Mouse (Mus musculus) heart, adult 2 months (tissue): ENCODE data around the gene Pgd. TPM values are rescaled to one million over a fixed set of nuclear protein-coding genes. Genes with fewer than 3 reads are reported as not detected.
"Not testable (repeated sequence)": the region's sequence is repeated elsewhere in the genome, so short reads cannot be mapped to it uniquely, and the experiment has no call there.

Source experiments
- DNase-seq, 2 experiments: peaks; one replicate each; pipeline ENCODE4 v3.0.0; 2021
- H3K27ac ChIP-seq: fragments of 200-600 bp; 2 replicates; pipeline ENCODE4 v1.8.1; 2022
- H3K27me3 ChIP-seq: fragments of 200-500 bp; 2 replicates; pipeline ENCODE4 v1.6.1; 2012; ENCODE audit warnings: mild to moderate bottlenecking, low read length, inconsistent platforms, mixed read lengths; ENCODE audit not compliant: control insufficient read depth, insufficient read depth
- H3K36me3 ChIP-seq: fragments of 200-500 bp; 2 replicates; pipeline ENCODE4 v1.6.1; 2012; ENCODE audit warnings: low read length, inconsistent platforms; ENCODE audit not compliant: control insufficient read depth, insufficient read depth
- H3K4me1 ChIP-seq: fragments of 200-500 bp; 2 replicates; pipeline ENCODE4 v1.6.1; 2011; ENCODE audit warnings: low read length; ENCODE audit not compliant: control insufficient read depth, insufficient read depth
- H3K4me3 ChIP-seq: fragments of 200-600 bp; 2 replicates; pipeline ENCODE4 v1.8.1; 2022
- H3K79me2 ChIP-seq: fragments of 200-500 bp; replicated peaks from 2 replicates; pipeline ENCODE4 v1.6.1; 2012; ENCODE audit warnings: mild to moderate bottlenecking, inconsistent platforms, low read length, moderate library complexity, mixed read lengths; ENCODE audit not compliant: control insufficient read depth, insufficient read depth
- H3K9ac ChIP-seq: fragments of 200-500 bp; 2 replicates; pipeline ENCODE4 v1.6.1; 2012; ENCODE audit warnings: low read depth, mild to moderate bottlenecking, control low read depth, inconsistent platforms, low read length, mixed read lengths
- CTCF ChIP-seq: fragments of 200-600 bp; IDR thresholded peaks from 2 replicates; pipeline ENCODE4 v1.8.1; 2022; ENCODE audit warnings: antibody characterized with exemption, mild to moderate bottlenecking, moderate library complexity
- EP300 ChIP-seq: fragments of 200-500 bp; IDR thresholded peaks from 2 replicates; pipeline ENCODE4 v1.6.1; 2011; ENCODE audit warnings: low read depth, low read length, control low read depth; ENCODE audit not compliant: insufficient read depth
- POLR2A ChIP-seq: fragments of 200-500 bp; IDR thresholded peaks from 2 replicates; pipeline ENCODE4 v1.6.1; 2011; ENCODE audit warnings: mild to moderate bottlenecking, low read depth, low read length, control low read depth; ENCODE audit not compliant: insufficient read depth
- WGBS: fragments of 180-500 bp; shearing (Covaris S2); methylation state at CpG from one replicate; pipeline ENCODE4 v1.1.7; 2018; 5-methylcytosine and 5-hydroxymethylcytosine counted together
- intact Hi-C: fragments of 180-260 bp; cut with DNase I; formaldehyde crosslinking; loops from one replicate; pipeline ENCODE4 v1.15.1; 2025
- polyA plus RNA-seq: library from polyadenylated mRNA; depleted of rRNA; stranded (reverse); fragments of >200 nt; gene quantifications from 2 replicates; pipeline ENCODE4 v1.2.3, GENCODE M21; 2012; rRNA removed
- total RNA-seq, 2 experiments: library from RNA; stranded (reverse); gene quantifications; 2 replicates each; pipeline ENCODE4 v1.2.3; 2021

The Pgd gene
- total and polyA plus RNA-seq, 3 experiments, result 32.8 to 44.8 (median 36.8) TPM

- Histone ChIP-seq H3K79me2 (peaks cover 2% of the 10 kb centered on the region; the same call in 1 of the 2 replicates), H3K4me3 (peak within 1 kb of the TSS; percentile 71), H3K27ac (peak within 1 kb of the TSS; percentile 81), H3K4me1 (peaks cover 3% of the 10 kb centered on the region), H3K27me3 (no peaks in the 10 kb centered on the region), H3K36me3 (no peaks in the 10 kb centered on the region), H3K9ac (peak within 1 kb of the TSS; percentile 91)
- WGBS, result under 1% methylated on average over 35 of the region's 35 CpGs
- peak; percentile 81 for TF ChIP-seq POLR2A
- no peak for TF ChIP-seq EP300
- peak; percentile 57 for TF ChIP-seq CTCF
- peak; percentile 92 to 96 for DNase-seq
- intact Hi-C loops, result no loop called here
Observed at GRCm38 (mm10) chr4:149103875-149104561, 62.6 kb downstream of the Pgd start, which contains the start of gene Dffa. TSS of gene Dffa (plus strand) at chr4:149104146.

- WGBS, result 74% methylated on average over 3 of the region's 3 CpGs
- Histone ChIP-seq H3K79me2 (peaks cover 4% of the 10 kb centered on the region; the same call in 1 of the 2 replicates), H3K9ac (no peak overlapping the region), H3K27me3 (no peaks in the 10 kb centered on the region), H3K36me3 (no peaks in the 10 kb centered on the region; the same call in 1 of the 2 replicates), H3K27ac (no peak overlapping the region), H3K4me3 (no peak overlapping the region), H3K4me1 (peaks cover 9% of the 10 kb centered on the region)
- intact Hi-C loops, result loop anchor here (2.0 kb wide), 1 partner anchor 65 kb away; the partner anchor contains the start of gene Pgd
- TF ChIP-seq EP300, result no peak
- TF ChIP-seq CTCF, result no peak
- TF ChIP-seq POLR2A, result no peak
- DNase-seq, result no peak
Observed at GRCm38 (mm10) chr4:149101456-149101855, 65.1 kb downstream of the Pgd start.

GRCm38 (mm10) chr4:149100449-149100848 is 66.1 kb downstream of the Pgd start:
- WGBS, result 83% methylated on average over 12 of the region's 12 CpGs
- not testable (repeated sequence) for H3K79me2 ChIP-seq, H3K36me3 ChIP-seq, H3K27me3 ChIP-seq, H3K27ac ChIP-seq, H3K9ac ChIP-seq, H3K4me1 ChIP-seq, H3K4me3 ChIP-seq, DNase-seq
- intact Hi-C loops, result loop anchor here (2.0 kb wide), 1 partner anchor 66 kb away; the partner anchor contains the start of gene Pgd

Other genes with a start within 250 kb of the Pgd start
- gene Pex14, start 66.9 kb downstream of the Pgd start, total RNA-seq, result 10 to 100 TPM; 20.1 to 23.7 TPM
- 17.4 and 21.2 TPM in 2 replicates for gene Pex14, start 66.9 kb downstream of the Pgd start, polyA plus RNA-seq
- gene Dffa, start 62.6 kb downstream of the Pgd start, total RNA-seq, result 10 to 100 TPM; 40.1 to 42.5 TPM
- 25.3 and 36.8 TPM in 2 replicates for gene Dffa, start 62.6 kb downstream of the Pgd start, polyA plus RNA-seq
- gene Cort, start 40.0 kb downstream of the Pgd start, total RNA-seq, result under 1 TPM; 0.52 to 0.59 TPM
- gene Cort, start 40.0 kb downstream of the Pgd start, polyA plus RNA-seq, result not detected in 2 replicates
- 1 to 10 TPM; 7.4 to 8.3 TPM for gene Cenps, start 29.1 kb downstream of the Pgd start, total RNA-seq
- gene Cenps, start 29.1 kb downstream of the Pgd start, polyA plus RNA-seq, result 0.85 and 0.96 TPM in 2 replicates
- gene Kif1b, start 140.9 kb upstream of the Pgd start, total RNA-seq, result 100 to 1,000 TPM; 154 to 186 TPM
- gene Kif1b, start 140.9 kb upstream of the Pgd start, polyA plus RNA-seq, result 41.6 and 79.2 TPM in 2 replicates